Mouse (Mus musculus) ES-Bruce4 (cell line): ENCODE measurements at regions not wholly inside any gene's neighbourhood (a gene's known extent, or its start where the extent isn't known, plus 50 kb on each side); places are given as distances from the start of the nearest gene placed in this dataset.

Experiments
- H3K27ac ChIP-seq: 2 replicates; pipeline ENCODE4 v1.5.1; 2012; ENCODE audit warnings: low read length, inconsistent platforms; ENCODE audit not compliant: insufficient read depth
- H3K27me3 ChIP-seq: 2 replicates; pipeline ENCODE4 v1.6.1; 2012; ENCODE audit warnings: mild to moderate bottlenecking, low read length, inconsistent platforms; ENCODE audit not compliant: control insufficient read depth, poor library complexity, insufficient read depth, severe bottlenecking
- H3K36me3 ChIP-seq: 2 replicates; pipeline ENCODE4 v1.6.1; 2012; ENCODE audit warnings: inconsistent platforms, mild to moderate bottlenecking, low read length, moderate library complexity; ENCODE audit not compliant: control insufficient read depth, poor library complexity, insufficient read depth, severe bottlenecking
- H3K4me1 ChIP-seq: one replicate; pipeline ENCODE4 v1.8.1; 2011; ENCODE audit warnings: low read length; ENCODE audit not compliant: control insufficient read depth, insufficient read depth
- H3K4me3 ChIP-seq: 2 replicates; pipeline ENCODE4 v1.5.1; 2011; ENCODE audit warnings: low read depth, mild to moderate bottlenecking, low read length
- H3K9ac ChIP-seq: 2 replicates; pipeline ENCODE4 v1.6.1; 2012; ENCODE audit warnings: low read depth, mild to moderate bottlenecking, inconsistent platforms; ENCODE audit not compliant: poor library complexity, severe bottlenecking
- H3K9me3 ChIP-seq: replicated peaks from 2 replicates; pipeline ENCODE4 v1.6.1; 2012; ENCODE audit warnings: mild to moderate bottlenecking, low read length, inconsistent platforms; ENCODE audit not compliant: control insufficient read depth, poor library complexity, insufficient read depth, severe bottlenecking
- CTCF ChIP-seq: IDR thresholded peaks from one replicate; pipeline ENCODE4 v1.8.1; 2011; ENCODE audit warnings: low read depth, low read length
- EP300 ChIP-seq: IDR thresholded peaks from 2 replicates; pipeline ENCODE4 v1.6.1; 2011; ENCODE audit warnings: low read depth, low read length; ENCODE audit not compliant: insufficient read depth
- POLR2A ChIP-seq: IDR thresholded peaks from one replicate; pipeline ENCODE4 v1.8.1; 2011; ENCODE audit warnings: low read length; ENCODE audit not compliant: insufficient read depth

GRCm38 (mm10) chr1:73257263-73257662, 241.6 kb upstream of the Tnp1 start:
- Histone ChIP-seq H3K36me3 (no peaks in the 10 kb centered on the region), H3K27ac (no peak overlapping the region), H3K4me3 (no peak overlapping the region), H3K9ac (no peak overlapping the region), H3K9me3 (no peaks in the 10 kb centered on the region), H3K27me3 (no peaks in the 10 kb centered on the region), H3K4me1 (no peaks in the 10 kb centered on the region)
- no peak for TF ChIP-seq EP300
- no peak for TF ChIP-seq POLR2A
- no peak for TF ChIP-seq CTCF

GRCm38 (mm10) chr1:73251911-73252356, 236.2 kb upstream of the Tnp1 start:
- no peaks in the 10 kb centered on the region for H3K9me3 ChIP-seq
- no peaks in the 10 kb centered on the region for H3K36me3 ChIP-seq
- no peaks in the 10 kb centered on the region for H3K4me1 ChIP-seq
- no peaks in the 10 kb centered on the region for H3K27me3 ChIP-seq
- no peak overlapping the region for H3K4me3 ChIP-seq
- no peak overlapping the region for H3K27ac ChIP-seq
- no peak overlapping the region for H3K9ac ChIP-seq
- TF ChIP-seq EP300 (no peak), CTCF (no peak), POLR2A (no peak)

- Histone ChIP-seq H3K4me3 (no peak overlapping the region), H3K9ac (no peak overlapping the region), H3K27me3 (no peaks in the 10 kb centered on the region), H3K27ac (no peak overlapping the region), H3K9me3 (no peaks in the 10 kb centered on the region), H3K4me1 (no peaks in the 10 kb centered on the region), H3K36me3 (no peaks in the 10 kb centered on the region)
- no peak for TF ChIP-seq EP300
- TF ChIP-seq POLR2A, result no peak
These were observed 228.3 kb upstream of the Tnp1 start for GRCm38 (mm10) chr1:73244016-73244415.

DNA sequence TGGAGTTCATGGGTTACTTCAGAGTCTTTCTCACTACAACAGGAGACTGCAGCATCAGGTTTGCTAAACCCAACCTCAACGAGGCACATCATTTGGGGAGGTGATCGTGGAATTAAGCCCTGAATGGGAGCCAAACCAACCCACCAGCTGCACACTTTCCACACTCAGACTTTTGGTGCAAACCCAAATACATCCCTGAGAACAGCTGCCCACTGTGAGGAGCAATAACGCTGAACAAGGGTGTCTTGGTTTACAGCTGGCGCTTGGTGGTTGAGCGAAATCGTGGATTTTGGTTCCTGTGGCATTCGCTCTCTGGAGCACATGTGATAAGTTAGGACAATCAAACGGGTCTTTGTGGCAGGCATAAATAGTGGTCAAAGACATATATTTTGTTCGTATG, 226.6 kb upstream of the Tnp1 start:
- no peaks in the 10 kb centered on the region; the same call in 1 of the 2 replicates for H3K27me3 ChIP-seq
- H3K27ac ChIP-seq, result no peak overlapping the region
- H3K36me3 ChIP-seq, result no peaks in the 10 kb centered on the region
- H3K9me3 ChIP-seq, result no peaks in the 10 kb centered on the region
- H3K4me3 ChIP-seq, result no peak overlapping the region
- H3K9ac ChIP-seq, result no peak overlapping the region
- H3K4me1 ChIP-seq, result no peaks in the 10 kb centered on the region
- TF ChIP-seq POLR2A, result no peak

- no peaks in the 10 kb centered on the region for H3K9me3 ChIP-seq
- H3K36me3 ChIP-seq, result no peaks in the 10 kb centered on the region
These were observed 221.2 kb upstream of the Tnp1 start for GRCm38 (mm10) chr1:73236867-73237266.

DNA sequence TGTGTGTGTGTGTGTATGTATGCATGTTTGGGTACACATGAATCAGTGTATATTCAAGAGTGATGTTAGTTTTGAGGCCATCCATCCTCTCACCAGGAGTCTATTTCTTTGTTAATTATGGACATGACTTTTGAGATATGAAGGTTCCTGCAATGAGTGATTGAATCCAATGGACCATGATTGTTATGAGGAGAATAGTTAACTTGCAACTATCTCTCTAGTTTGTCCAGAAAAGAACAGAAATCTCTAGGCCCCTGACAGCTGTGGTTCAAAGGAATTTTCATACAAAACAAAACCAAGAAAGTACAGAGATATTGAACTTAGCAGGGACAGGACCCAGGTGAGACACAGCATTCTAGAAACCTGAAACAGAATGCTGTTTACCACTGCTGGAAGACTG, 217.9 kb upstream of the Tnp1 start:
- Histone ChIP-seq H3K9me3 (no peaks in the 10 kb centered on the region), H3K4me1 (no peaks in the 10 kb centered on the region), H3K9ac (no peak overlapping the region)

More at GRCm38 (mm10) chr1:73236867-73237266, 221.2 kb upstream of the Tnp1 start:
- Histone ChIP-seq H3K27me3 (no peaks in the 10 kb centered on the region; the same call in 1 of the 2 replicates), H3K9ac (no peak overlapping the region), H3K27ac (no peak overlapping the region), H3K4me1 (no peaks in the 10 kb centered on the region), H3K4me3 (no peak overlapping the region)
- TF ChIP-seq CTCF (no peak), EP300 (no peak), POLR2A (no peak)

More for the DNA sequence above, 217.9 kb upstream of the Tnp1 start:
- Histone ChIP-seq H3K27ac (no peak overlapping the region), H3K27me3 (no peaks in the 10 kb centered on the region; the same call in 1 of the 2 replicates), H3K4me3 (no peak overlapping the region), H3K36me3 (no peaks in the 10 kb centered on the region)
- TF ChIP-seq EP300 (no peak), CTCF (no peak), POLR2A (no peak)
